Comparison of ENCODE assay signal across 1 mouse cellular context in genomic region chr10:43468293-43468692, GRCm38 (mm10).
A peak's percentile ranks its signal among the peaks of the same experiment; 100 is the strongest.
TF ChIP-seq lines count a peak whose summit lies in the region.

No protein-coding gene starts in this region.

TF ChIP-seq in CH12.LX, 34 proteins besides CTCF, POLR2A, EP300 and RAD21:
- TF ChIP-seq GABPA (IDR thresholded peaks at IDR 0.05; ENCODE audit: insufficient replicate concordance, low read depth, low read length) (no peak), MXI1 (IDR thresholded peaks at IDR 0.05; ENCODE audit: low read depth, low read length) (no peak), SIN3A (IDR thresholded peaks at IDR 0.05; ENCODE audit: low read length) (no peak), ZNF384 (IDR thresholded peaks at IDR 0.05; ENCODE audit: low read depth, low read length) (no peak), CHD2 (IDR thresholded peaks at IDR 0.05; ENCODE audit: low read length) (no peak), MAX (IDR thresholded peaks at IDR 0.05; ENCODE audit: low read length) (no peak), MYC (IDR thresholded peaks at IDR 0.05; ENCODE audit: low read depth, low read length) (0 out of 2 replicates have a peak, but pooled peaks have one; percentile 43), ZC3H11A (IDR thresholded peaks at IDR 0.05; ENCODE audit: low read depth, low read length) (no peak), RCOR1 (conservative IDR thresholded peaks at IDR 0.05; ENCODE audit: low read depth, low read length) (0 out of 2 replicates have a peak, but pooled peaks have one; percentile 17), HCFC1 (IDR thresholded peaks at IDR 0.05; ENCODE audit: low read depth, low read length) (no peak), KAT2A (IDR thresholded peaks at IDR 0.05; ENCODE audit: insufficient replicate concordance, low read length) (no peak), MAFK (IDR thresholded peaks at IDR 0.05; ENCODE audit: insufficient replicate concordance, low read length) (no peak), PAX5 (IDR thresholded peaks at IDR 0.05; ENCODE audit: low read length) (no peak), NRF1 (IDR thresholded peaks at IDR 0.05; ENCODE audit: low read depth, low read length) (no peak), NELFE (IDR thresholded peaks at IDR 0.05; ENCODE audit: low read depth, low read length) (no peak), IRF4 (IDR thresholded peaks at IDR 0.05; ENCODE audit: low read depth, low read length) (peak; percentile 59), SMC3 (IDR thresholded peaks at IDR 0.05; ENCODE audit: low read depth, low read length) (no peak; the same call in 1 of the 2 replicates), ELF1 (IDR thresholded peaks at IDR 0.05; ENCODE audit: low read depth, low read length) (no peak), TBP (conservative IDR thresholded peaks at IDR 0.05; ENCODE audit: low read depth, low read length) (no peak), JUND (conservative IDR thresholded peaks at IDR 0.05; ENCODE audit: low read depth, low read length) (peak; percentile 49), USF2 (conservative IDR thresholded peaks at IDR 0.05; ENCODE audit: low read depth, low read length) (no peak), CHD1 (IDR thresholded peaks at IDR 0.05; ENCODE audit: low read depth, low read length) (no peak), ETS1 (conservative IDR thresholded peaks at IDR 0.05; ENCODE audit: low read depth, low read length) (no peak), ZMIZ1 (IDR thresholded peaks at IDR 0.05; ENCODE audit: low read depth, low read length) (no peak), ZKSCAN1 (IDR thresholded peaks at IDR 0.05; ENCODE audit: borderline replicate concordance, low read depth, low read length) (no peak), TCF12 (IDR thresholded peaks at IDR 0.05; ENCODE audit: low read depth, low read length) (0 out of 2 replicates have a peak, but pooled peaks have one; percentile 48), POLR2AphosphoS2 (IDR thresholded peaks at IDR 0.05; ENCODE audit: low read depth, low read length) (no peak)
TF ChIP-seq in CH12.LX: peak in this region for 5.
